Mouse (Mus musculus) kidney, adult 2 months (tissue): ENCODE results near the gene Celf1. TPM values are rescaled to one million over a fixed set of nuclear protein-coding genes. Genes with fewer than 3 reads are reported as not detected.
A peak's percentile ranks its signal among the peaks of the same experiment; 100 is the strongest.

ENCODE experiments used
- DNase-seq: peaks from one replicate; pipeline ENCODE4 v3.0.0; 2021
- H3K27ac ChIP-seq: fragments of 200-500 bp; 2 replicates; pipeline ENCODE4 v1.5.1; 2012; ENCODE audit warnings: low read depth, low read length, control low read depth, inconsistent platforms; ENCODE audit not compliant: insufficient read depth
- H3K27me3 ChIP-seq: fragments of 200-500 bp; replicated peaks from 2 replicates; pipeline ENCODE4 v1.6.1; 2012; ENCODE audit warnings: mild to moderate bottlenecking, moderate library complexity, low read length, inconsistent platforms; ENCODE audit not compliant: control insufficient read depth, insufficient read depth
- H3K36me3 ChIP-seq: fragments of 200-500 bp; 2 replicates; pipeline ENCODE4 v1.6.1; 2012; ENCODE audit warnings: mild to moderate bottlenecking, moderate library complexity, low read length, inconsistent platforms; ENCODE audit not compliant: control insufficient read depth, insufficient read depth
- H3K4me1 ChIP-seq: fragments of 200-500 bp; 2 replicates; pipeline ENCODE4 v1.6.1; 2011; ENCODE audit warnings: low read length; ENCODE audit not compliant: control insufficient read depth, insufficient read depth
- H3K4me3 ChIP-seq: fragments of 200-500 bp; 2 replicates; pipeline ENCODE4 v1.5.1; 2011; ENCODE audit warnings: mild to moderate bottlenecking, low read depth, low read length, control low read depth; ENCODE audit not compliant: insufficient read depth
- CTCF ChIP-seq: fragments of 200-500 bp; conservative IDR thresholded peaks from 2 replicates; pipeline ENCODE4 v1.5.1; 2011; ENCODE audit warnings: low read depth, mild to moderate bottlenecking, control low read depth, low read length, moderate library complexity, mixed read lengths; ENCODE audit not compliant: insufficient read depth, insufficient read length
- POLR2A ChIP-seq: fragments of 200-500 bp; IDR thresholded peaks from one replicate; pipeline ENCODE4 v1.6.1; 2011; ENCODE audit warnings: low read depth, low read length, control low read depth
- WGBS: fragments of 180-500 bp; shearing (Covaris S2); methylation state at CpG from one replicate; pipeline ENCODE4 v1.1.7; 2018; 5-methylcytosine and 5-hydroxymethylcytosine counted together
- polyA plus RNA-seq: library from polyadenylated mRNA; depleted of rRNA; stranded (reverse); fragments of >200 nt; gene quantifications from 2 replicates; pipeline ENCODE4 v1.2.3, GENCODE M21; 2012; rRNA removed

Gene Celf1
- polyA plus RNA-seq, 1 experiment, result 40.5 TPM

DNA sequence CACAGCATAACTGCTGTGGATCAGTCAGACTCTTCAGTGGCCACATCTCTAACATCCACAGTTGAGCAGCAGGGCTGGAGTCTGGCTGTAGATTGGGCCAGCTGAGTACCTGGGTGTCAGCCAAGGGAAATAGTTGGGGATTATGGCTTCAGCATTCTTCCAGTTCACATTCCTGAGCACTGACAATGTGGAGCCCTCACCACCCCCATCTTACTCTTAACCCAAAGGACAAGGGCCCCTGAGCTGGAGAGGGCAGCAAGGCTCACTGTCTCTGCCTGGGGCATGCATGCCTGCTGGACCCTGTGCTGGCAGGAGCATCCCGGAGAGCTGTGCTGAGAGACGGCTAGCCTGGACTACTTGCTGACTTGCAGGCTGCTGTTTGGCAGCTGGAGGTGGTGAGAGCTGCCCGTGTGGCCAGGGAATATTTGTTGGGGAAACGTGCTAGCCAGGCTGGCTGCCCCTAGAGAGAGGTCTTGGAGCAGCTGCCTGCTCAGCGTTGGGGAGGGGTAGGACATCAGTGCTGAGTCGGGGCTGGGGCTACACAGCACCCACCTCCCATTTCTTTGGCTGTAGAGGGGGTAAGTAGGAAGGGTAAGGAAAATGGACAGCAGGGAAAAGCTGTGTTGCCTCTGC, 121.8 kb downstream of the Celf1 start:
- DNase-seq, result peak; percentile 78
- Histone ChIP-seq H3K27me3 (no peaks in the 10 kb centered on the region), H3K36me3 (no peaks in the 10 kb centered on the region; the same call in 1 of the 2 replicates), H3K27ac (peak overlapping the region; percentile 7), H3K4me3 (no peak overlapping the region), H3K4me1 (no peaks in the 10 kb centered on the region)
- WGBS, result 37% methylated on average over 6 of the region's 6 CpGs
- TF ChIP-seq POLR2A (no peak), CTCF (no peak)

DNA sequence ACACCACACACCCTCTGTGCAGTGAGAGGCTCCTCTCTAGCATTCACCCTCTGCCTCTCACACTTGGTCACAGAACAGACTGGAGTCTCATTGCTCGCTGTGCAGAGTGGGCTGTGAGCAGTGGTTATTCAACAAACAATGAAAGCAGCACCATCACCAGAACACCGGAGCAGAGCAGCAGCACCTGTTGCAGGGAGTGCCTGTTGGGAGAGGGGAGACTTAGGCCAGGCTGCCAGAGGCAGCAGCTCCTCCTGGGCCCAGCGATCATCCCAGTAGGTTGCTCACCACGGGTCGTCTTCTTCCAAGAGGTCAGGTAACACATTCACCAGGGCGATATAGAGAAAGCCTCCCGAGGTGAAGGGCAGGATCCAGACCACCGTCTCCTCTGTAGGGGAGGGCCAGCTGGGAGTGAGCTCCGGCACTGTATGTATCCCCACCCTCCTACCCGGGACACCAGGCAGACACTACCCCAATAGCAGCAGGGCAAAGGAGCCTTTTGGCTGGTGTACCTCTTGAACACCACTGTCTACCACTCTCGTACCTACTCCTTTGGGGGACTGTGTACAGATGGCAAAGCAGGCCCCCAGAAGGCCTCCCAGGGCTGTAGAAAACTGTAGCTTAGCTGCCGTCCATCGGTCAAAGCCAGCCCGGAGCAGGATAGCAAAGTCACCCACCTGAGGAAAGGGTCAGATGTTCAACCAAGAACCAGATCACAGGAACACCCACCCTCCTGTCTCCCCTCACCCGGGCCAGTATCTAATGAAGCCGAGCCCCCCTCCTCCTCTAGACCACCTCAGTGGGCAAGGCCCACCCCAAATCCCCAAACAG, 122.8 kb downstream of the Celf1 start:
- TF ChIP-seq CTCF (no peak), POLR2A (no peak)
- Histone ChIP-seq H3K36me3 (no peaks in the 10 kb centered on the region; the same call in 1 of the 2 replicates), H3K4me1 (no peaks in the 10 kb centered on the region), H3K4me3 (no peak overlapping the region), H3K27me3 (no peaks in the 10 kb centered on the region), H3K27ac (peak overlapping the region; percentile 7; the same call in 1 of the 2 replicates)
- 78% methylated on average over 16 of the region's 16 CpGs for WGBS
- DNase-seq, result no peak

DNA sequence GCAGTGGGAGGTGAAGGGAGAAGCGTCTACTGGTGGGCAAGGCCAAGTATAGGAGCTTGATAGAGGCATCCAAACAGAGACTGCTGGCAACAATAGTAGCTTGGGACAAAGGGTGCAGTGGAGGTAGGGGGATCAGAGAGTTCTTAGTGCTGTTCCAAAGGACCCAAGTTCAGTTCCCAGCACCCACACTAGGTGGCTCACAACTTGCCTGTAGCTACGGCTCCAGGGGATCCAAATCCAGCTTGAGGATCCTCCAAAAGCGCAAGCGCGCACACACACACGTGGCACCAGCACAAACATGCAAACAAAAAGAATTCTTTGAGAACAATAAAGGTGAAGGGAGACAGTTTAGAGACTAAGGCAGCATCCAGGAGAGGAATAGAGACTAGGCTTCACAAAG, 124.0 kb downstream of the Celf1 start:
- TF ChIP-seq POLR2A (no peak), CTCF (no peak)
- Histone ChIP-seq H3K4me1 (no peaks in the 10 kb centered on the region), H3K27ac (no peak overlapping the region), H3K36me3 (no peaks in the 10 kb centered on the region), H3K4me3 (no peak overlapping the region), H3K27me3 (no peaks in the 10 kb centered on the region)
- no peak for DNase-seq
- WGBS, result 87% methylated on average over 6 of the region's 6 CpGs

DNA sequence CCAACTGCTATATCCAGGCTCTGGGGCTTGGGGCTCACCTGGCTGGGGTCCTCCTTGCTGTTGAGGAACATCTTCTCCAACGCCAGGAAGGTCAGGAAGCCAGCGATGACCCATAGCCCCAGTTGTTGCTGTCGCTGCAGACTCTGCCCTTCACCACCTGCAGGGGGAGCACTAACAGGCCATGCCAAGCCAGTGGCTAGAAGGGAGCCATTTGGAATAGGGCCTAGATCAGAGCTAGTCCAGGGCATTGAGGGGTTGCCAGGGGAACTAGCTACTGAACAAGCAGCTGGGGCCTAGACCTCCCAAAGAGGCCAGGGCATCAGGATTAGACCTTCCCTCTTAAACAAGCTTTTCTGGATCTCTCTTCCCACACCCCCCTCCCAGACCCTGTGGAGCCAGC, 125.4 kb downstream of the Celf1 start:
- Histone ChIP-seq H3K27me3 (no peaks in the 10 kb centered on the region), H3K4me1 (no peaks in the 10 kb centered on the region; the same call in 1 of the 2 replicates), H3K27ac (no peak overlapping the region), H3K36me3 (no peaks in the 10 kb centered on the region), H3K4me3 (no peak overlapping the region)
- WGBS, result 25% methylated on average over 3 of the region's 3 CpGs
- peak; percentile 66 for DNase-seq
- TF ChIP-seq CTCF, result peak; percentile 81
- no peak for TF ChIP-seq POLR2A

DNA sequence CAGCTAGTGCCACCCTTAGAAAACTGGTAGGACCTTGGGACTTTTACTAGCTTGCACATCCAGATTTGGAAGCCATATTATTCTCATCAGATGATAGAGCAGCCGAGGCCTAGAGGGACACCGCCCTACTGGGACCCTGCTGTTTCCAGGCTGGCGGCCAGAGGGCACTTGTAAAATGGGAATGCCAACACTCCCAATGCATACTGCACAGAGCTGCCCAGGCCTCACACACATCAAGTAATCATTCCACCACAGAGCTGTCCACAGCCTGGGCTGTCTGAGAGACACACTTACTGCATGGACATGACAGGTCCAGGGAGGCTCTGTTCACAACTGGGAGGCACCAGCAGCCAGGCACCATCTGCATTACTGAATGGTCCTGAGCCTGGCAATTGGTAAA, 126.3 kb downstream of the Celf1 start:
- 84% methylated on average over 3 of the region's 3 CpGs for WGBS
- Histone ChIP-seq H3K4me1 (peaks cover 7% of the 10 kb centered on the region; the same call in 1 of the 2 replicates), H3K36me3 (no peaks in the 10 kb centered on the region), H3K27me3 (no peaks in the 10 kb centered on the region), H3K27ac (no peak overlapping the region), H3K4me3 (no peak overlapping the region)
- no peak for DNase-seq
- TF ChIP-seq POLR2A (no peak), CTCF (no peak)

DNA sequence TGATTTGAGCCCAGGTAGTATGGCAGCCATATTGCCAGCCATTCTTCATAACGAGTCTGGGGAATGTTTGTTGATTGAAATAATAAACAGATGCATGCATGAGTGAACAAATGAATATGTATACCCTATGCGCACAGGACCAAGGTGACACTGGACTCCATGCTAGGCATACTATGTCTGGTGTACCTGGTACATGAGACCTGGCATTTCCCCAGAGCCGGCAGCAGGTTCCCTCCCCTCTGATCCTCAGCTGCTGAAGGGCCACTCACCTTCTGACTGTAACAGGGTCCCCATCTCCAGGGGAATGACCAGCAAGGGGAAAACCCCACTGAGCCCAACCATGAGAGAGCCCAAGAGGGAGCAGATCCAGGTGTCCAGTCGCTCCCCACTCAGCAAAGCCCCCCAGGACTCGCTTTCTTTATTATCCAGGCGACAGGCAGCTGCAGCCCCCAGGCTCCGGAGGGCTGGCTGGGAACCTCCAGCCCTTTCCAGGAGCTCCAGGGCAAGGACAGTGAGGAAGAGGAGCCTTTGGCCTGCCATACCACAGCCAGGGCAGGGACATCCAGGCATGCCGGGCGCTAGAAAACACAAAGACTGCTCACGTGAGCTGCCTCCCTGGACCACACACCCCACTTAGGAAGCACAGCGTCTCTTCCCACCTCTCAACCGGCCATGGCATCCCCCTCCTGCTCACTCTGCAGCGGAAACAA, 128.1 kb downstream of the Celf1 start:
- Histone ChIP-seq H3K27ac (peak overlapping the region; percentile 1), H3K27me3 (no peaks in the 10 kb centered on the region), H3K4me3 (peak overlapping the region; percentile 84), H3K4me1 (peaks cover 7% of the 10 kb centered on the region; the same call in 1 of the 2 replicates), H3K36me3 (no peaks in the 10 kb centered on the region)
- 55% methylated on average over 13 of the region's 13 CpGs for WGBS
- TF ChIP-seq POLR2A (no peak), CTCF (no peak)
- peak; percentile 42 for DNase-seq

DNA sequence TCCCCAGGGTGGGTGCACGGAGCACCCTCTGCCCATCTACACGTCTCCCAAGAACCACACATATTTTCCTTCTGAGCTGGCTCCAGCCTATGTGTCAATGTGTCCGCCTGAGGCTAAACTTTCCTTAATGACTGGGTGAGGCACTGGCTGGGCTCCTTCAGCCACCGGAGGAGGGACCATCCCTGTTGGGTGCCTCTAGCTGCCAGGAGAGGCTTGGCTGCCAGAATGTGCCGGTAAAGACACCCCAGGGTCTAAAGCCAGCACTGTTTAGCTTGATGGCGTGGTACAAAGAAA, 128.6 kb downstream of the Celf1 start:
- whole genome bisulfite sequencing, result 49% methylated on average over 6 of the region's 6 CpGs
- peak overlapping the region; percentile 1 for H3K27ac ChIP-seq
- peak overlapping the region; percentile 84 for H3K4me3 ChIP-seq
- no peak for DNase-seq
- TF ChIP-seq POLR2A (no peak), CTCF (no peak)
- no peaks in the 10 kb centered on the region for H3K27me3 ChIP-seq
- peaks cover 7% of the 10 kb centered on the region; the same call in 1 of the 2 replicates for H3K4me1 ChIP-seq
- H3K36me3 ChIP-seq, result no peaks in the 10 kb centered on the region

Other genes starting within 250 kb of the Celf1 start
- 20.6 and 21.2 TPM in 2 replicates for gene Fnbp4, start 195.0 kb upstream of the Celf1 start, polyA plus RNA-seq
- gene Agbl2, start 157.7 kb upstream of the Celf1 start, polyA plus RNA-seq, result 0.56 and 0.65 TPM in 2 replicates
- gene Mtch2, start 93.2 kb upstream of the Celf1 start, polyA plus RNA-seq, result 109 and 144 TPM in 2 replicates
- gene C1qtnf4, start 54.5 kb upstream of the Celf1 start, polyA plus RNA-seq, result 9.9 and 11.1 TPM in 2 replicates
- 18.8 and 19.0 TPM in 2 replicates for gene Kbtbd4, start 35.6 kb upstream of the Celf1 start, polyA plus RNA-seq
- gene Ndufs3, start 35.6 kb upstream of the Celf1 start, polyA plus RNA-seq, result 344 and 416 TPM in 2 replicates
- gene Rapsn, start 95.2 kb downstream of the Celf1 start, polyA plus RNA-seq, result 7.0 TPM in 2 replicates
- gene Psmc3, start 113.6 kb downstream of the Celf1 start, polyA plus RNA-seq, result 114 and 127 TPM in 2 replicates
- 87.2 and 103 TPM in 2 replicates for gene Slc39a13, start 130.0 kb downstream of the Celf1 start, polyA plus RNA-seq
- gene Spi1, start 142.0 kb downstream of the Celf1 start, polyA plus RNA-seq, result 12.9 and 17.4 TPM in 2 replicates
- gene Mybpc3, start 177.8 kb downstream of the Celf1 start, polyA plus RNA-seq, result 0.14 and 0.24 TPM in 2 replicates
- gene Madd, start 243.5 kb downstream of the Celf1 start, polyA plus RNA-seq, result 12.7 and 14.7 TPM in 2 replicates